ENCODE assay signal across 8 mouse cellular contexts in the genomic region with DNA sequence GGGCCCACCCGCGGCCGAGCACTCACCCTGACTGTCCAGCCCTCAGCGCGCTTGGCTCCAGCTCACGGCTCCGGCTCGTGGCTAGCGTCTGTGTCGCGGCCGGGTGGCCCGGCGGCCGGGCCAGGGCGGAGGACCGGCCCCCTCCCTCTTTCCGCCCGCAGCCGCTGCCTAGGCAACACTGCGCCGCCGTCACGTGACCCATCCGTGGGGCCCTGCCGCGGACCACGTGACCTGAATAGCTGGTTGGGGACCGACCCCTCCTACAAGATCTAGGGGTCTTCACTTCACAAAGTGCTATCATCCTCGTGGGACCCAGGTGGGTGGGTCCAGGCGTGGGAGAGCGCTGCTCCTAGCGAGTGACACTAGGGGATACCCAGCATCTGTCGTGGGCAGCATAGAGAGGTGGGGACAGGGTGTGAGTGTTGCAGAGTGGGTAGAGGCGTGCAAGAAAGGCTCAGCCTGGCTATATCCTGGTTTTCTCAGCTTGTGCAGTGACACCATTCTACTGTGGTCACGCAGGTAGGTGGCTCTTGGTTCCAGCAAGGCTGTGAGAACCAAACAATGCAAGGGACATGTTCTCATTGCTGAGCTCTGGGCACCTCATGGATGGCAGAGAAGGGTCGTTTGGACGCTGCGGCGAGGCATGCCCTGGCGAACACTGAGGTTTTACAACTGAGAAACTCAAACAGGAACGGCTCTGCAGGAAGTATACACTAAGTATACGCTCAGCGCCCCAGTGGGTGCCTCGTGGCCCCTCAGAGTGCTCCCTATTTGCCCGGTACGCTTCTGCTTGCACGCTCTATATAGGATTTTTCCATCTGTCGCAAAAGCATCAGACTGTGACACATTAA. TPM values are rescaled to one million over a fixed set of nuclear protein-coding genes. Genes with fewer than 3 reads are reported as not detected.
DNase-seq lines count a peak whose midpoint lies in the region; TF ChIP-seq lines count a peak whose summit lies in the region.

Orai2 (minus strand) TSS at position 202 of the 851 bp plus-strand sequence.

- intact Hi-C loops in left cerebral cortex, adult 2 months (cut with DNase I) = no loop called here

- H3K4me3 ChIP-seq in left cerebral cortex, adult 2 months = peak within 1 kb of the TSS; percentile 65
- H3K4me3 ChIP-seq in macrophage (ENCODE audit: inconsistent target) = peak within 1 kb of the TSS; percentile 68

- H3K79me2 ChIP-seq in macrophage (ENCODE audit: inconsistent target) = peaks cover 41% of the 10 kb centered on the region; the same call in 1 of the 2 replicates

- peaks cover 25% of the 10 kb centered on the region for H3K36me3 ChIP-seq in macrophage (ENCODE audit: inconsistent target)

- H3K27ac ChIP-seq in left cerebral cortex, adult 2 months = peak within 1 kb of the TSS; percentile 91
- peak within 1 kb of the TSS; percentile 96 for H3K27ac ChIP-seq in macrophage

- under 1% methylated on average over 43 of the region's 49 CpGs for WGBS in macrophage (ENCODE audit: missing documents)

- TF ChIP-seq CTCF in left cerebral cortex, adult 2 months (IDR thresholded peaks at IDR 0.05) = no peak

- peak; percentile 52 for DNase-seq in adipocyte (ENCODE audit: low spot score)
- peak; percentile 92 for DNase-seq in embryo, embryonic 10 days (ENCODE audit: low spot score)
- peak; percentile 79 for DNase-seq in gastrocnemius, postnatal 10 days
- peak; percentile 35 for DNase-seq in hindlimb bud, embryonic 11.5 days (ENCODE audit: extremely low spot score, low read depth, low spot score)
- DNase-seq in left cerebral cortex, adult 2 months (ENCODE audit: extremely low spot score in 1 of 2, low spot score in 2 of 2) = peak; percentile 82 to 87
- peak; percentile 87 for DNase-seq in right cerebral cortex, adult 18-20 months
- DNase-seq in urinary bladder, adult 2 months (ENCODE audit: low spot score) = peak; percentile 68

RNA-seq across cellular contexts. Expression of gene Orai2, which starts in this region (rescaled TPM):
- 1 to 10 TPM; 4.9 to 7.8 TPM for total RNA-seq in gastrocnemius, postnatal 10 days (2021)
- total RNA-seq in left cerebral cortex, adult 2 months (2021) = 10 to 100 TPM; 46.7 to 48.8 TPM
- 1,000 to 10,000 TPM in 4 of 26 experiments, 100 to 1,000 TPM in 14, 10 to 100 TPM in 8; 34.7 to 1,259 (median 261) TPM for total RNA-seq in macrophage (2018; cell fraction: chromatin; rRNA removed)
- total RNA-seq in macrophage (2018; cell fraction: cytosol; rRNA removed) = 100 to 1,000 TPM in 2 of 26 experiments, 10 to 100 TPM in 24; 13.7 to 103 (median 22.1) TPM
- 100 to 1,000 TPM in 18 of 26 experiments, 10 to 100 TPM in 8; 26.9 to 743 (median 214) TPM for total RNA-seq in macrophage (2018; cell fraction: nucleus; rRNA removed)
- 7.1 to 19.8 TPM (median 13.8 TPM) in 3 replicates for polyA plus RNA-seq in macrophage (2018)
- polyA plus RNA-seq in urinary bladder, adult 2 months (2012; rRNA removed) = 9.8 and 10.8 TPM in 2 replicates

Comparison
In these comparisons a context has a peak if more than half of its experiments do, and no peak if none do; other contexts are left out.
1. Peak in every context shown above with its lines: DNase-seq, H3K4me3 ChIP-seq and H3K27ac ChIP-seq.
2. RNA of gene Orai2 (total RNA-seq): 46.7 to 48.8 TPM in left cerebral cortex, adult 2 months; 4.9 to 7.8 TPM in gastrocnemius, postnatal 10 days; every median in the first group is over 4 times any median in the second.
3. DNase-seq: peak in every context shown above with its lines; median percentile 92 in embryo, embryonic 10 days; 87 in right cerebral cortex, adult 18-20 months; 84 in left cerebral cortex, adult 2 months; 79 in gastrocnemius, postnatal 10 days; 68 in urinary bladder, adult 2 months; 52 in adipocyte; 35 in hindlimb bud, embryonic 11.5 days.